ENCODE assay signal across 11 mouse cellular contexts in genomic region chr12:79878766-79879092, GRCm38 (mm10).
DNase-seq lines count a peak whose midpoint lies in the region; ATAC-seq and TF ChIP-seq lines count a peak whose summit lies in the region.
"Had no signal": no experiment of that assay in that cellular context is flagged by ENCODE, and none has a peak within 500 bp of the region (broad histone marks: within the 10 kb centered on the region; RNA-seq: fewer than 3 reads in every experiment).

No protein-coding gene starts in this region.

- H3K4me3 ChIP-seq in intestine, embryonic 14.5 days (ENCODE audit: low read depth, low read length): no peak overlapping the region
- no peak overlapping the region for H3K4me3 ChIP-seq in intestine, postnatal 0 days (ENCODE audit: low read depth, low read length)
- no peak overlapping the region for H3K4me3 ChIP-seq in neural tube, embryonic 13.5 days
- H3K4me3 ChIP-seq in forebrain, embryonic 16.5 days (replicated peaks; ENCODE audit: low read length): no peak overlapping the region
- no peak overlapping the region for H3K4me3 ChIP-seq in stomach, embryonic 15.5 days (replicated peaks)

- ATAC-seq in intestine, embryonic 14.5 days (replicated peaks; ENCODE audit: low FRiP score, low TSS enrichment, low read depth): no peak
- no peak for ATAC-seq in intestine, postnatal 0 days
- no peak for ATAC-seq in neural tube, embryonic 13.5 days (ENCODE audit: low read depth)
- no peak for ATAC-seq in forebrain, embryonic 16.5 days
- no peak for ATAC-seq in stomach, embryonic 15.5 days (ENCODE audit: insufficient read depth, low FRiP score, low read depth)

- no peaks in the 10 kb centered on the region for H3K36me3 ChIP-seq in intestine, embryonic 14.5 days (ENCODE audit: control insufficient read depth, insufficient read depth, low read length)
- H3K36me3 ChIP-seq in intestine, postnatal 0 days (ENCODE audit: control insufficient read depth, insufficient read depth): no peaks in the 10 kb centered on the region
- H3K36me3 ChIP-seq in neural tube, embryonic 13.5 days: no peaks in the 10 kb centered on the region
- no peaks in the 10 kb centered on the region for H3K36me3 ChIP-seq in forebrain, embryonic 16.5 days (ENCODE audit: control insufficient read depth, insufficient read depth)
- H3K36me3 ChIP-seq in stomach, embryonic 15.5 days: no peaks in the 10 kb centered on the region

- no peaks in the 10 kb centered on the region for H3K27me3 ChIP-seq in intestine, embryonic 14.5 days (replicated peaks; ENCODE audit: control insufficient read depth, insufficient read depth, low read length)
- H3K27me3 ChIP-seq in intestine, postnatal 0 days (replicated peaks; ENCODE audit: control insufficient read depth, insufficient read depth, low read length): no peaks in the 10 kb centered on the region
- no peaks in the 10 kb centered on the region for H3K27me3 ChIP-seq in neural tube, embryonic 13.5 days
- no peaks in the 10 kb centered on the region for H3K27me3 ChIP-seq in forebrain, embryonic 16.5 days (replicated peaks; ENCODE audit: control insufficient read depth, insufficient read depth, low read length)
- H3K27me3 ChIP-seq in stomach, embryonic 15.5 days (replicated peaks): no peaks in the 10 kb centered on the region

- peak; percentile 51 for DNase-seq in intestine, embryonic 14.5 days (ENCODE audit: low spot score)
- DNase-seq in neural tube, embryonic 10.5 days (ENCODE audit: extremely low spot score, low spot score): no peak
- no peak for DNase-seq in thymus, postnatal 10 days (ENCODE audit: low spot score in 2 of 2)
- no peak for DNase-seq in adrenal gland, postnatal 4 days (ENCODE audit: low spot score in 2 of 2)
- DNase-seq: cerebellum, postnatal 36 days; thymus, postnatal 36 days had no signal

- TF ChIP-seq CTCF in intestine, postnatal 0 days (IDR thresholded peaks at IDR 0.05; ENCODE audit: low read depth): no peak

- H3K4me2 ChIP-seq in intestine, embryonic 14.5 days (ENCODE audit: low read length): no peak overlapping the region
- H3K4me2 ChIP-seq in intestine, postnatal 0 days (replicated peaks; ENCODE audit: low read depth): no peak overlapping the region
- no peak overlapping the region for H3K4me2 ChIP-seq in neural tube, embryonic 13.5 days
- H3K4me2 ChIP-seq in forebrain, embryonic 16.5 days (ENCODE audit: low read length): no peak overlapping the region
- no peak overlapping the region for H3K4me2 ChIP-seq in stomach, embryonic 15.5 days

- H3K9me3 ChIP-seq in intestine, embryonic 14.5 days (ENCODE audit: control insufficient read depth, low read length): 0 out of 2 replicates have a peak, but pooled peaks cover 2% of the 10 kb centered on the region
- no peaks in the 10 kb centered on the region for H3K9me3 ChIP-seq in intestine, postnatal 0 days (ENCODE audit: control insufficient read depth)
- peaks cover 7% of the 10 kb centered on the region; the same call in 1 of the 2 replicates for H3K9me3 ChIP-seq in neural tube, embryonic 13.5 days
- no peaks in the 10 kb centered on the region for H3K9me3 ChIP-seq in forebrain, embryonic 16.5 days (ENCODE audit: control insufficient read depth, low read length)
- no peaks in the 10 kb centered on the region for H3K9me3 ChIP-seq in stomach, embryonic 15.5 days

- peak overlapping the region; percentile 76 for H3K27ac ChIP-seq in intestine, embryonic 14.5 days (ENCODE audit: low read depth)
- no peak overlapping the region for H3K27ac ChIP-seq in intestine, postnatal 0 days (ENCODE audit: low read depth, low read length)
- H3K27ac ChIP-seq in neural tube, embryonic 13.5 days (replicated peaks): peak overlapping the region; percentile 78
- peak overlapping the region; percentile 71 for H3K27ac ChIP-seq in forebrain, embryonic 16.5 days (ENCODE audit: low read length)
- H3K27ac ChIP-seq in stomach, embryonic 15.5 days: peak overlapping the region; percentile 70
- H3K27ac ChIP-seq: macrophage had no signal

- peaks cover 29% of the 10 kb centered on the region for H3K4me1 ChIP-seq in intestine, embryonic 14.5 days (replicated peaks; ENCODE audit: control insufficient read depth, insufficient read depth, low read length)
- no peaks in the 10 kb centered on the region; the same call in 1 of the 2 replicates for H3K4me1 ChIP-seq in intestine, postnatal 0 days (replicated peaks; ENCODE audit: control insufficient read depth, insufficient read depth, low read length)
- H3K4me1 ChIP-seq in neural tube, embryonic 13.5 days (replicated peaks): peaks cover 37% of the 10 kb centered on the region
- peaks cover 21% of the 10 kb centered on the region for H3K4me1 ChIP-seq in forebrain, embryonic 16.5 days (replicated peaks; ENCODE audit: control insufficient read depth, insufficient read depth, low read length)
- H3K4me1 ChIP-seq in stomach, embryonic 15.5 days: peaks cover 13% of the 10 kb centered on the region

- H3K9ac ChIP-seq in intestine, embryonic 14.5 days (ENCODE audit: low read length): no peak overlapping the region
- H3K9ac ChIP-seq in intestine, postnatal 0 days (ENCODE audit: low read depth, low read length): no peak overlapping the region
- no peak overlapping the region for H3K9ac ChIP-seq in neural tube, embryonic 13.5 days
- H3K9ac ChIP-seq in forebrain, embryonic 16.5 days (replicated peaks; ENCODE audit: low read depth, low read length): no peak overlapping the region
- H3K9ac ChIP-seq in stomach, embryonic 15.5 days: no peak overlapping the region

- 67% methylated on average over 5 of the region's 5 CpGs for WGBS in intestine, embryonic 14.5 days
- WGBS in intestine, postnatal 0 days: 67% methylated on average over 5 of the region's 5 CpGs
- 26% methylated on average over 5 of the region's 5 CpGs for WGBS in neural tube, embryonic 13.5 days
- WGBS in forebrain, embryonic 16.5 days: 26% methylated on average over 5 of the region's 5 CpGs
- 53% methylated on average over 5 of the region's 5 CpGs for WGBS in stomach, embryonic 15.5 days
